Mouse (Mus musculus): ENCODE data around the gene Zbp1.
A peak's percentile ranks its signal among the peaks of the same experiment; 100 is the strongest.

Gene Zbp1

DNA sequence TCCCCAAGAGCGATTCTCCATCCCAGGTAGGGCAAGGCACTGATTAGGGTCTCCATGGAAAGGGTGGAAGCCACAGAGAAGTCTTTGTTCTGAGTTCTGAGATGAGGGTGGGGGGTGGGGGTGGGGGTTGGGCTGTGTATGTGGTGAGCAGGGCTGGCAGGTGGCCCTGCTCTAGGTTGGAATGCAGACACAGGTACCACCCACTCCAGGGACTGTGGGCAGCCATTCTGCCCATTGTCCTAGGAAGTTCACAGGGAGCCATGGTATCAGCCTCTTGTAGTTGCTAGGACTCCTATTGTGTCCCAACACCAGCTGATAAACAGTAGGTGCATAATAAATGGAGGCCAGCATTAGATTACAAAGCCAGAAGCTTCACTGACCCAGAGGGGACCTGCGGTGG lies 28.5 kb upstream of the Zbp1 start:
- DNase-seq (ENCODE audit: low spot score in 2 of 2): no peak

DNA sequence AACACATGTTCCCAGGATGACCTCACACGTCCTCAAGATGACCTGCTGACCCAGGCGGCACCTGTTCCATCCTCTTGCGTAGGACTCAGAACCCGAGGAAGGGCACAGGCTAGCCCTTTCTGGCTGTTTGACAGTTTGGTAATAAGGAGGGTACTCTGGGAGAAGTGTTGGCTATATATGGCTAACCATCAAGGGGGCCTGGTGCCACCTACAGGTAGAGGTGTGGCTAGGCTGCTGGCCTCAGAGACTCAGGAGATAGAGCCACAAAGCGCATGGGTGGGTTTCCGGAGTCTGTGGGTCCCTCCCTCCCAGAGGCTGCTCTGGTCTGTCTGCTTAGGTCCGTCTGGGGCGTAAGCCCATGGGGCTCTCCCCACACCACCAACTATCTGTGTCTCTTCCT lies 28.0 kb upstream of the Zbp1 start:
- no peak for DNase-seq (ENCODE audit: low spot score in 2 of 2)

DNA sequence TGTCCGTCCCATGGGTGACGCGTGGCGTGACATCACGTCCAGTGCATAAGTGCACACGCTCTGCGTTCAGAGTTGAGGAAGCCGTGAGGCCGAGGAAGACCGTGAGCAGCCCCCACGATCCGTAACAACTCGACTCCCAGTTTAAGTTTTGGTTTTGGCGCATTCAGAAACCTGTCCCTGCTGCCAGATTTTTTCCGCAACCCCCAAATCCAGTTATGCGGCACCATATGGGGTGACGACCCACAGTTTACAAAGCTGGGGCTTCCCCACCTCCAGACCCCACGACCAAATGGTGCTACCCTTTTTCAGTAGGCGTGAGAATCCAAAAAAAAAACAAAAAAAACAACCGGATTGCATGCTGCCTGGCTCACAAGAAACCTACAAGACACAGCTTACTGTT lies 26.5 kb upstream of the Zbp1 start:
- no peak for DNase-seq (ENCODE audit: low spot score in 2 of 2)

DNA sequence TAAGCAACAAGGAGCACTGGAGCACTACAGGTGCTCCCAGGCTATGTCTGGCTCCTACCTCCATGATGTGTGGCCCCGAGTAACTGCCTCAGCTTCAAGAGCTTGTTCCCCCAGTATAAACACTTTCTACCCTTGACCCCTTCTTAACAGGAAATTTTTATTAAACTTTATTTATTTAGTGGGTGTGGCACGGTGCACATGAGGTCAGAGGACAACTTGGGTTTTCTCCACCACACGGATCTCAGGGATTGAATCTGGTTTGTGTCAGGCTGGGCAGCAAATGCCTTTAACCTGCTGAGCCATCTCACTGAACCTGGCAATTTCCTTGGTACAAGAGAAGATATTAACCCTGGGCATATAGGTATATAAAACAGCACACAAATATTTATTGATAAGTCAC lies 25.4 kb upstream of the Zbp1 start:
- no peak for DNase-seq (ENCODE audit: low spot score in 2 of 2)

DNA sequence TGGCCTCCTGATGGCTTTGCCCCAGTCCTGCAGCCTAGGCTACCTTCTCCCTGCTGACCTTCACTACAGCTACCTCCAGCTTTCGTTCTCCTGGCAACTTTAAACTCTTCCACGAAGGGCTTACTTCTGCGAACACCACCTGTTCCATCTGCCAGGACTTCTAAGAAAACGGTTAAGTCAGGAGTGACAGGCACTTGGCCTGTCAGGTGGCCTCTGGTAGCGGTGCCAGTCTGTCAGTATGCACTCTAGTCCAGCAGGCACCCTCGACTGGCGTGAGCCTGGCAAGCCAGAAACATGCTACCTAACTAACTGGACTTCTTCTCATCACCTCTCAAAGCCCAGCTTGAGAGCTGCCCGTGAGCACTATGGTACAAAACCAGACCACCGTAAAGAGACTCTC lies 24.9 kb upstream of the Zbp1 start:
- no peak for DNase-seq (ENCODE audit: low spot score in 2 of 2)

DNA sequence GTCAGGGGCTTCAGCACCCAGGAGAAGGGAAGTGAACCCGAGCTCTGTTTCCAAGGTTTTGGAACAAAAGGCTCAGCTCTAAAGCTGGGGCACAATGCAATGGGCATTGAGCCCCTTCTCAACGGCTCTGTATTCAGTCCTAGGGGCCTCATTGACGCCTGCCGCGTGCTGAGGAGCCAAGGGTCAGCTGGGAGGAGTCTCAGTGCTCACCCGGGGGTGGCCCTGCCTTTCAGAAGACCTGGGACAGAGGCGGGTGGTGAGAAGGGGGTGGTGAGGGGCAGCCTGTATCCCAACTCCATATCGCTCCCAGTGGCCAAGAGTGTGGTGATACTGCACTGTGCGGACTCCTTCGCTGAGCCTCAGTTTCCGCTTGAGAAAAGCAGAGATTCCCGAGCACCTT lies 24.2 kb upstream of the Zbp1 start:
- DNase-seq (ENCODE audit: low spot score in 2 of 2): no peak

DNA sequence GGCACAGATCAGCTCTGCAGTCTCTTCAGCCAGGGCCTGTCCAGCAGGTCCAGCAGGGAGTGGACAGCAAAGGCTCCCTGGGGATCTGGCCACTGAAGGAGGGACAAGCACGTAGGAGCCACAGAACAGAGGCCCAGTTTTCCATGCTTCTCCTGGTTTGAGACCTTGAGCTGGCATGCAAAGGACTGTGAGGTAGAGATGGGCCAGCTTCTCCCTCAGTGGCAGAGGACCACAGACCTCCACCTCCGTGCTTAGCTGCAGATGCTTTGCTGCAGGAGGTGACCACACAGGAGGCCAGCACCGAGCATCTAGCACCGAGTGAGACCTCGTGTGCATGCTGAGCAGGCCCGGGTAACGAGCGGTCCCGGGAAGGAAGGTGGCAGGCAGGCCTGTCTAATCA lies 22.0 kb upstream of the Zbp1 start:
- DNase-seq (ENCODE audit: low spot score in 2 of 2): no peak

DNA sequence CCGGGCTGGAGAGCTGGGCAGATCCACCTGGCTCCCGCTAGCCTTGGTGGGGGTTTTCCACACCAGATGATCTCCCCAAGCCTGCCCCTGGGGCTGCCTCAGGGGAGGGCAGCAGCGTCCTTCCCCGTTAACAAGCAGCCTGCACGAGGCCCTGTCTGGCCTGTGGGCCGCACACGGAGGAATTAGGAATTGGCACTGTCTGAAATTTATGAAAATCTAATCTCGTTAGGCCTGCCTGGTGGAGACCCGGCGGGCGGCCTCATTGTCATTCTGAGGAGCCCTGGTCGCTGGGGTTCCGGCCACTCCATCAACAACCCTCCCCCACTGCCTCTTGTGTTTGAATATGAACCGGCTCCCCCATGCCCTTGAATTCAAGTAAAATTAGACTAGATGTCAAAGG lies 19.8 kb upstream of the Zbp1 start:
- DNase-seq (ENCODE audit: low spot score in 2 of 2): no peak

DNA sequence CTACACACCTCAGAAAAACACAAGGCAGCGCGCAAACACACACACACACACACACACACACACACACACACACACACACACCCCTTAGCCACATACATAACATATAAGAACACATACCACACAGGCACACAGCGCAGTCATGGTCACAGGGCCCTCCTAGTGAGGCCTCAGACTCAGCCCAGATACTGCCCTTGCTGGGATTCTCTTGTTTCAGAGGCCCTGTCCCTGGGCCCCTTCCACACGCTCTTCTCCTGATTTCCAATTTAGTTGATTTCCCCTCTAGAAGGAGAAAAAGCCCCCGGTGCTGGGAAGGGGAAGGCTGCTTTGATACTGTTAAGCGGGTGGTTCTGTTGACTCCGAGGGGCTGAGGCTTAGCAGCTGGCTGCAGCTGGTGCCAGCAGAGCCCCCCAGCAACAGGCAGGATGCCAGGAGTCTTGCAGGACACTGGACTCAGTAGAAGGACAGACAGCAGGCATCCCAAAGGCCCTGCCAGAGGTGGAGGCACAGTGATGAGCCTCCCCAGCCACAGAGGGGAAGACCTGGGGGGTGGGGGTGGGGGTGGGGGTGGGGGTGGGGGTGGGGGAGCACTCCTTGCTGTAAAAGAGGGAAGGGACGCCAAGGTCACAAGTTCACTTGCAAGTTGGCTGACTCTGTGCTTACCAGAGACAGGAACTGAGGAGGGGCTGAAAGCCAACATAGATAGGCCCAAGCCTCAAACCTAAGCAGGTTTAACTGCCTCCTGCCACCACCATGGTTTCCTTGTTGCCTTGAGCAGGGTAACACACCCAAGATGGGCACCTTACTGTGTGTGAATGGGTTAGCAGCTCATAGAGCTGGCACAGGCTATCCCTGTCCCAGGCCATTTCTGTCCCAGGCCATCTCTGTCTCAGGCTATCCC lies 17.0 kb upstream of the Zbp1 start:
- peak in 1 of 2 experiments; percentile 51 for DNase-seq (ENCODE audit: low spot score in 2 of 2)

DNA sequence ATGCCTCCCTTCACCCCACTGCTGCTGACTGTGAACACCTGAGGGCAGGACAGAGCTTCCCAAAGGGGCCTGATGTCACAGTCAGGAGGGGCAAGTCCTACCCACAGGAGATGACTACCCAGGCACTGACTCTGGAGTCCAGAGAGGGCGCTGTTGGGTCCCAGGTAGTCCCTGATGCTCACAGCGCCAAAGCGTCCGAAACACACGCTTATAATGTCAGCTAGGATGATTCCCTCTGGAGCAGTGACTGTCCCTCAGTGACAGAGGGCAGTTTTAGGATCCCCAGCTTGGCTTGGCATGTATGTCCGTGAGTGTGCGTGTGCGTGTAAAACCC lies 14.0 kb upstream of the Zbp1 start:
- no peak for DNase-seq (ENCODE audit: low spot score in 2 of 2)

DNA sequence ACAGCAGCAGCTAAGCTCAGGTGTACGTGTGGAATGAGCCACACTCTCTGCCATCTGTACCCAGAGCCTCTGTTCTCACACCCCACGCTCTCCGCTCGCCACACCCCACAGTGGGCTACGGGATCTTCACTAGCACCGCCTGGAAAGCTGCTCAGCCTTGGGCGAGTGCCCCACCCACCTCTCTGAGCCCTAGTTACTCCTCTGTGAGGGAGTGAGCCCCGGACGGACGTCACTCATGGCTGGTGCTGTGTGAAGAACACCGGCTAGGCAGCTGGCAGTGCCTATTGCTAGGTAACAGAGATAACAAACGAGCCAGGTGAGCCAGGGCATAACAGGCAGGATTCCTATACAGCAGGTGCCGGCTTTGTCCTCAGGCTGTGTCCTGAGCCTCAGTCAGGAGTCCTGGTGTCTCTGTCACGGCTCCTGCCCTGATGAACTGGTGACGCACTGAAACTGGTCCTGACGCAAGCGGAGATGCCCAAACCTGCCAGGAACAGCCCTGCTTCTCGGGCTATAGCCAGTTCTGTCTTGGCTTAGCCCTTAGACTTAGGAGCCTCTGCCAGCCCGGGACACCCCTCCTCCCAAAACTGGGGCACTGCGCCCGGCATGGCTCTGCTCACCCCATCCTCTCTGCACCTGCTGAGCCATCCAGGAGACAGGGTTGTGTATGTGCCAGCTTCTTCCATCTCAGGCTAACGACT lies 13.5 kb upstream of the Zbp1 start:
- DNase-seq (ENCODE audit: low spot score in 2 of 2): no peak

DNA sequence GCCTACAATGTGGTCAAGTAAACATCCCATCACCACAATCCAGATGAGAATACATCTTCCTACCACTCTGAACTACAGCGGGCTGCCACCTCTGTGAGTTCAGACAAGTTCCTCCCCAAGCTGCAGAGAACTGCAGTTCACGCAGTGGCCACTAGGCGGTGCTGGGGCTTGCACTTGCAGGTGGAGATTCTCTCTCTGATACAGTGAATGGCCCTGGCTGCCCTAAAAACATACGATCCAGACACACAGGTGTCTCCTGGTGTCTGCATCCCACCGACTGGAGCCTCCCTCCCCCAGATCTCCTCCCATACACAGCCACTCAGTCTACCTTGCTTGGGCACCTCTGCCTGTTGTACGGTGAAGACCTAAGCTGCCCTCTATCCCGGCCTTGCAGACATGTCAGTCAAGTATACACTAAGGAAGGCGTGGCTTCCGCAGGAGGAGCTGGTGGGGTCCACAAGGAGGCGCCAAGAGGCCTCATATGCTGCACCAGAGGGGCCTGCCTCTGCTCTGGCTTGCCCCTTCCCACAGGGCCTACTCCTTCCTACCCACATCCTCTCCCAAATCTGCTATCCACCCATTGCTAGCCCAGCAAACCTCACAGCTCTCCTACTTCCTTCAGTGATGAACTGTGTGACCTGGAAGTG lies 11.0 kb upstream of the Zbp1 start:
- peak; percentile 82 to 93 for DNase-seq (ENCODE audit: low spot score in 2 of 2)

DNA sequence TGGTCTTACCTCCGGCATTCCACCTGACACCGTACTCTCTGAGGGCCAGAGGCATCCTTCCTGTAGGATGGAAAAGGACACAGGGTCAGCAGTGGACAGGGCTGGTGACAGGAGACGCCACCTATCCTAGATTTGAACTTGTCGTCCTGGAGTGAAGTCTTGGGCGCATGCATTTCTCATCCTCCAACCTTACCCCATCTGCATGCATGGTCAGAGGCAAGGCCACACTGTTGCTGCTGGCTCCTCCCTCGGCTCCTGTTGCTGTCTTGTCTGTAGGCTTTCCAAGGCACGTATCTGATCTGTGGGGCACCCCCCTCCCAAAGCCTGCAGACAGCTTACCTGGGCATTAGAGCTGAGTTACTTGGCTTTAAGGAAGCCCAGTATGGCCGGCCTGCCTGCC lies 9.8 kb upstream of the Zbp1 start:
- DNase-seq (ENCODE audit: low spot score in 2 of 2): no peak

DNA sequence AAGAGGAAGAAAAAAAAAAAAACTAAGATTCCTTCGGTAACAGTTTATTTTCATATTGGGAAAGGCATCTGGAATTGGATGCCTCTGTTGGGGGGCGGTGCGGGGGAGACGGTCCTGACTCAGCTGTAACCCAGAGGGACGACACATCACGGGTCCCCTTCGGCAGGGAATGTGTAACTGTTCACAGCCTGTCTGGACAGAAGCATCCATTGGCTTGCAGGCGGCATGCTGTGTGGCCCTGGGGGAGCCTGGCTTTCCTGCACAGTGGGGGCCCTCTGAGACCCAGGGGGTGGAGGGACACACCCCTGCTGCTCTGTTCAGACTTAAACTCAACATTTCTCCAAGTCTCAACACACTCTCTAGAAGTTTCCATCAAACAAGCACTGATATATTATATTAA lies 8.1 kb upstream of the Zbp1 start:
- DNase-seq (ENCODE audit: low spot score in 2 of 2): no peak

DNA sequence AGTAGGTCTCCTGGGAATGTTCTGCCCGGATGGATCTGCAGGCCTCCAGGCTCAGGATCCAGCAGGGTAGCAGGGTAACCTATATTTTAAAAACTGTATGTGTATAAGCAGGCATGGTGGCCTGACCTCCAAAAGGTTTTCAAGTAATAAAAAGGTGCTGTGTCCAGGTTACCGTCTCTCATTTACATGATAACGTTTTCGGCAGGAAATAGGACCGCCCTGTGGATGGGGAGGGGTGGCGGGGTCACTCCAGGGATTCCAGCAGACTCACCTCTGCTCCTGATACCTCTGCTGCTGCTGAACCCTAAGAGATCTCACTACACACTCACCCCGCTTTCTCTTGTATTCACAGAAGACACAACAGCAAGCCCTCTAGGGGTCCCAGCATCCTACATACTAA lies 7.2 kb upstream of the Zbp1 start:
- no peak for DNase-seq (ENCODE audit: low spot score in 2 of 2)

DNA sequence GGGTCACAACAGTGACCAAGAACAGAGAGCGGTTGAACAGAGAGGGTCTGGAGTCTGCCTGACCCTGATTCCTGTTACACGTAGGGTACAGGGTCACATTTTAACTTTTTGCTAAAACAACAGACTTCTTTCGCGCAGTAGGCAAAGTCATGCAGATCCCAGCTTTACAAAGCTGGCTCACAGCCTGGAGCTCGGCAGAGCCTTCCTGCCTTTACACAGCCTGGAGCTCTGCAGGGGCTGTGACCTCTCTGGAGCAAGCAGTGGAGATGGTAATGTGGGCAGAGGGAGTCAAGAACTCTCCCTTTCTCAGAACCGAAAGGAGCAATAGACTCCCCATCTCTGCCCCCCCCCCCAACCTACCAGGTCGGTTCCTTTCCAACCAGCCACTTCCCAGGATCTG lies 6.1 kb upstream of the Zbp1 start:
- no peak for DNase-seq (ENCODE audit: low spot score in 2 of 2)

DNA sequence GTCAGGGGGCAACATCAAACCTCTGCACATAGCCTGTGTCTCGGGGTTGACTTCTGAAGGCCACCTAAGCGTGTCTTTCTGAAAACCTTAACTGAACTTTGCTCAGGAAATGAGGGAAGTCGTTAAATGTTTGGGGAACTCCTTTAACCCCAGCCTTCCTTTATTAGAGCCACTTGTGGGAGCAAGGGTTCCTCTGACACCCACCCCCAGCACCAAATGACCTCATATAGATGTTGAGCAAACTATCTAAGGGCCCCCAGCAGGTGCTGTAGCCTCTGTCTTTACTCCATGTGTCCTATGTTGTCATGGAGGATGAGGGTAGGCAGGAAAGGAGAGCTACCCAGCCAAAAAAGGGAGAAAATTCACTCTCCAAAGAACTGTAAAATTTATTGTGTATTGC lies 5.4 kb upstream of the Zbp1 start:
- no peak for DNase-seq (ENCODE audit: low spot score in 2 of 2)

DNA sequence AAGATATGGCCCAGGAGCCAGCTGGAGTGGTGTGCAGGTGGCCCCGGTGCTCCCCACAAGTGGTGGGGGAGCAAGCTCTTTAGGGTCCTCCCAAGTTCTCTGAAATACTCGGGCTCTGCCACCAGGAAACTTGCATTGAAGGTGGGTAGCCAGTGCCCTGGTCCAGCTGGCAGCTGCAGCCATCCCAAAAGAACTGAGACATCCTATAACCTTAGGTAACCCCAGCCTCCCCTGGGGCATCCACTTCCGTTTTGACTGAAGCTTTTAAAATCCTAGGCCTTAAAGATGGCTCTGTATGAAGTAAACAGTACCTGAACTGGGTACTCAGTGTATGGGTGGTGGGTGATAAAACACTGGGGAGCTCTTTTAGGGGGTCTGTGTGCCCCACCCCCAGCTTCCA lies 4.8 kb upstream of the Zbp1 start:
- no peak for DNase-seq (ENCODE audit: low spot score in 2 of 2)

DNA sequence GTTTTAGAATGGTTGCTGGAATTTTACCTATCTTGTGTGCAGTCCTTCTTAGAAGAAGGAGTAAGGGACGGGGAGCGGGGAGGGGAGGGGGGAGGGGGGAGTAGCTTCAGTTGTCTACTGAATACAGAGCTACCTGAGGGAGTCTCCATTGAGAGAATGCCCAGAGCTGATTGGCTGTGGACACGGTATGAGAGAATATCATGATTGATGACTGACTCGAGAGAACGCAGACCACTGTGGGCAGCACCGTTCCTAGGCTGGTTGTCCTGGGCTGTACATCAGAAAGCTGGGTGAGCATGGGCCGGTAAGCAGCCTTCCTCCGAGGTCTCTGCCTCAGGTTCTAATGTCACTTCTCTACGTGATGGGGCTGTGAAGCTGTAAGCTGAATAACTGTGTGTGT lies 2.0 kb upstream of the Zbp1 start:
- no peak for DNase-seq (ENCODE audit: low spot score in 2 of 2)

DNA sequence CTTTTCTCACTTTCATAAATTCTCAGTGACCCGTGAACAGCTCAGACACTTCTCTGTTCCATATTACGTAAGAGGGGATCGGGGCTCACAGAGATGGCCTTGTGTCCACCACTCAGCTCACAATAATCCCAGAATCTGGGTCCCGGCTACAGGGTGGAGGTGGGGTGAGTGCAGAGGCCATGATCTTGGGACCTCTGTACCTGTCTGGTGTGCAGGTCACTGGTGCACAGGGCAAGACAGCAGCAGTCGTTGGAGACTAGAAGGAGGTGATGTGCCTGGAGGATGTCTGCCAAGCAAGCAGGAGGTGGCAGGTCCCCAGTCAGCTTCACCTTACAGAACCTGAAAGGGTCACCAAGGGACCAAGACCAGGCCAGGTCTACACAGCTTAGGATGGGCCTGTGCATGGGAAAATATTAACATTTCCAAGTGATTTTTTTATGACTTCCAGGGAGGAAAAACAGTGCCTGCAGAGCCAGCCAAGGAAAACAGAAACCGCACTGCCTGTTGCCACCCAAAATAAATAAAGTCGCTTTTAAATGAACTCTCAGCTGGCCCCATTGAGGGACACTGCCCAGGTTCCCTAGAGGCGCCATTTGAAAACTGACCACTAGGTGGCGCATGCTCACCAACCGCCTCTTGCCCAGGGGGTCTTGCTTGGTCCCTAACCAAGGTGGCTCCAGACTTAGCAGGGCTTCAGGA lies 682 bp upstream of the Zbp1 start:
- peak; percentile 19 to 59 for DNase-seq (ENCODE audit: low spot score in 2 of 2)

DNA sequence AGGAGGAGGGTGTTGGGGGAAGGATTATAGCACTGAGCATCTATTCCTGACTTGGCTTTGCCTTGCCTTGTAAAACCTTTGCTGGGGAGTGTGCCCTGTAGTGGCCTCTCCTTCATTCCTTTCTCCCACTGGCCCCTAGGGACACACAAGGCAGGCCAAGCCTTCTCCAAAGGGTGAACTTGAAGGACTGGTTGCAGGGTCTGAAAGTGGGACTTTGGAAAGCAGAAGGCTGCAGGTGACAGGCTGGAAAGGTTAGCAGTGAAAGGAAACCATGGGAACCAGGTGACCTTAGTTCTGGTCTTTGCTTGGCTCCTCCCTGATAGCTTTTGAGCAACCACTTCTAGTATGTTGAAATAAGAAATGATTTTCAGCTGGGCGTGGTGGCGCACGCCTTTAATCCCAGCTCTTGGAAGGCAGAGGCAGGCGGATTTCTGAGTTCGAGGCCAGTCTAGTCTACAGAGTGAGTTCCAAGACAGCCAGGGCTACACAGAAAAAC lies 912 bp downstream of the Zbp1 start:
- no peak for DNase-seq (ENCODE audit: low spot score in 2 of 2)

DNA sequence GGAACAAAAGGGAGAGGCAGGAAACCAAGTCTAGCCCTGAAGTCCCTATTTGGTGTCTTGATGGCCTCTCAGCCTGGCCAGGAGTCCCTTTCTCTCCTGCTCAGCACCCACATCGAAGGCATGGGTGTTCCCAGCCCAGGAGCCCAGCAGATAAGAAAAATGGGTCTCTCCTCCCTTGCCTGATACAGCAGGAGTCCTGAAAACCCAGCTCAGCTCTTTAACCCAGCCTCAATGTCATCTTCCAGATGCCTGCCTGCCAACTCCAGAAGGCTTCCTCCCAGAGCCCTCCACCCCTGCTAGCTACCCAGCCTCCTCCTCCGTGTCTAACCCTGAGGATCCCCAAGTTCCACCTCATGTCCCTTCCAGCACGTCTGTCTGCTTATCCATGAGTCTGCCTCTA lies 1.5 kb downstream of the Zbp1 start:
- DNase-seq (ENCODE audit: low spot score in 2 of 2): peak; percentile 12 to 53

All from urinary bladder, postnatal 4 days (tissue).